Mouse (Mus musculus) MEL (cell line): Measurements from ENCODE around the gene Aldh8a1.

Experiments
- CTCF ChIP-seq, 3 experiments: IDR thresholded peaks in 2 of 3; conservative IDR thresholded peaks in 1 of 3; 2 replicates each; pipeline ENCODE4 v1.5.1; 2011 to 2012; ENCODE audit warnings: low read length in 3 of 3, low read depth in 2 of 3, mild to moderate bottlenecking in 2 of 3, improper control_type of control experiment in 1 of 3, inconsistent platforms in 1 of 3, mixed read lengths in 1 of 3, moderate library complexity in 1 of 3; ENCODE audit not compliant: control insufficient read depth in 1 of 3, insufficient read depth in 1 of 3, poor library complexity in 1 of 3, severe bottlenecking in 1 of 3
- HCFC1 ChIP-seq: IDR thresholded peaks from 2 replicates; pipeline ENCODE4 v1.6.1; 2012; ENCODE audit warnings: low read depth, mild to moderate bottlenecking, inconsistent platforms, low read length, improper control_type of control experiment, moderate library complexity
- MAFK ChIP-seq: IDR thresholded peaks from 2 replicates; pipeline ENCODE4 v1.6.1; 2011; ENCODE audit warnings: low read depth, mild to moderate bottlenecking, low read length, improper control_type of control experiment, borderline replicate concordance
- MXI1 ChIP-seq: IDR thresholded peaks from 2 replicates; pipeline ENCODE4 v1.6.1; 2011; ENCODE audit warnings: mild to moderate bottlenecking, low read depth, low read length, improper control_type of control experiment
- NRF1 ChIP-seq: IDR thresholded peaks from 2 replicates; pipeline ENCODE4 v1.6.1; 2014; ENCODE audit warnings: low read depth, mild to moderate bottlenecking, inconsistent platforms, low read length, improper control_type of control experiment, moderate library complexity; ENCODE audit not compliant: poor library complexity, insufficient read depth, severe bottlenecking
- POLR2A ChIP-seq, 2 experiments: IDR thresholded peaks; 2 replicates each; pipeline ENCODE4 v1.6.1; 2011 to 2012; ENCODE audit warnings: low read length in 2 of 2, mild to moderate bottlenecking in 2 of 2, control low read depth in 1 of 2, improper control_type of control experiment in 1 of 2, low read depth in 1 of 2, moderate library complexity in 1 of 2; ENCODE audit not compliant: control insufficient read depth in 1 of 2, insufficient read depth in 1 of 2, poor library complexity in 1 of 2
- POLR2AphosphoS2 ChIP-seq: IDR thresholded peaks from 2 replicates; pipeline ENCODE4 v1.6.1; 2011; ENCODE audit warnings: low read length, improper control_type of control experiment
- USF1 ChIP-seq: IDR thresholded peaks from 2 replicates; pipeline ENCODE4 v1.6.1; 2014; ENCODE audit warnings: low read depth, mild to moderate bottlenecking, inconsistent platforms, low read length, improper control_type of control experiment, moderate library complexity
- USF2 ChIP-seq, 2 experiments: IDR thresholded peaks; 2 replicates each; pipeline ENCODE4 v1.6.1; 2011 to 2012; ENCODE audit warnings: improper control_type of control experiment in 2 of 2, low read length in 2 of 2, borderline replicate concordance in 1 of 2, inconsistent platforms in 1 of 2, low read depth in 1 of 2, mild to moderate bottlenecking in 1 of 2; ENCODE audit not compliant: insufficient read depth in 1 of 2
- ZC3H11A ChIP-seq: IDR thresholded peaks from 2 replicates; pipeline ENCODE4 v1.6.1; 2012; ENCODE audit warnings: low read depth, mild to moderate bottlenecking, inconsistent platforms, low read length, improper control_type of control experiment

DNA sequence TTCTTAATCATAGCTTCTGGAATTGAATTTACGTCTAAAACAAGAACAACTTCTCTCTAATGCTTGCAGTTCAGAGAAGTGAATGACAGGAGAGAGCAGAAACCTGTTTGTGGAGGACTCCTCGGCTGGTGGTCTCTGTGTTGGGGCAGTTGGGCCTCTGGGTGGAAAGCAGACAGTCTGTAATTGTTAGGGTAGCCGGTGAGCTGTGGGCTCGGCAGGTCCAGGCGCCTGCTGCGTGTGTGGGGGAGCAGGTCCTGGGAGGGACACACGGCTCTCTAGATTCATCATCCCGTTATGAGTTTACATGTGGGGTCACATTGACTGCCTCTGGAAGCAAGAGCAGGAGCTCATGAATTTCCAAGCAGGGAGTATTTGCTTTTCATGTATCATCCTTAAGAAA, 22.5 kb downstream of the Aldh8a1 start:
- TF ChIP-seq NRF1 = no peak
- TF ChIP-seq USF1 = no peak
- no peak for TF ChIP-seq POLR2AphosphoS2
- TF ChIP-seq POLR2A (IDR thresholded peaks at IDR 0.05; ENCODE audit: control insufficient read depth in 1 of 2, insufficient read depth in 1 of 2, low read depth in 1 of 2, low read length in 2 of 2, poor library complexity in 1 of 2) = no peak
- TF ChIP-seq ZC3H11A = no peak
- TF ChIP-seq CTCF (IDR thresholded peaks at IDR 0.05 in 2 of 3, conservative IDR thresholded peaks at IDR 0.05 in 1 of 3; ENCODE audit: control insufficient read depth in 1 of 3, insufficient read depth in 1 of 3, low read depth in 2 of 3, low read length in 3 of 3, poor library complexity in 1 of 3, severe bottlenecking in 1 of 3) = no peak
- TF ChIP-seq MAFK = no peak
- TF ChIP-seq HCFC1 = no peak
- TF ChIP-seq USF2 (IDR thresholded peaks at IDR 0.05; ENCODE audit: borderline replicate concordance in 1 of 2, insufficient read depth in 1 of 2, low read depth in 1 of 2, low read length in 2 of 2) = no peak
- TF ChIP-seq MXI1 = no peak
